Mouse (Mus musculus) adrenal gland, postnatal 25 days (tissue): ENCODE measurements around the gene Kdm7a. TPM values are rescaled to one million over a fixed set of nuclear protein-coding genes. Genes with fewer than 3 reads are reported as not detected.

Experiments used
- DNase-seq: peaks from one replicate; pipeline ENCODE4 v3.0.0; 2021; ENCODE audit warnings: mixed read lengths
- long read RNA-seq: library from polyadenylated mRNA; stranded (forward); transcript quantifications from one replicate; pipeline ENCODE4 v2.0.0, GENCODE M21; 2021
- total RNA-seq: library from RNA; stranded (reverse); gene quantifications from 2 replicates; pipeline ENCODE4 v1.2.3, GENCODE M21; 2021

Gene Kdm7a
- 19.6 and 23.4 TPM in 2 replicates for total RNA-seq
- long read RNA-seq, full-length matches to known transcripts: 4 of 15 reads
- long read RNA-seq, partial matches to known transcripts: 1 of 15 reads
- long read RNA-seq, other reads (novel, unspliced or antisense): 10 of 15 reads

GRCm38 (mm10) chr6:39206581-39207461, at the start of gene Kdm7a:
TSS of gene Kdm7a (minus strand) at chr6:39206789.
- peak; percentile 87 for DNase-seq

- DNase-seq: no peak
Measured at GRCm38 (mm10) chr6:39255271-39255670, 48.7 kb upstream of the Kdm7a start.

DNA sequence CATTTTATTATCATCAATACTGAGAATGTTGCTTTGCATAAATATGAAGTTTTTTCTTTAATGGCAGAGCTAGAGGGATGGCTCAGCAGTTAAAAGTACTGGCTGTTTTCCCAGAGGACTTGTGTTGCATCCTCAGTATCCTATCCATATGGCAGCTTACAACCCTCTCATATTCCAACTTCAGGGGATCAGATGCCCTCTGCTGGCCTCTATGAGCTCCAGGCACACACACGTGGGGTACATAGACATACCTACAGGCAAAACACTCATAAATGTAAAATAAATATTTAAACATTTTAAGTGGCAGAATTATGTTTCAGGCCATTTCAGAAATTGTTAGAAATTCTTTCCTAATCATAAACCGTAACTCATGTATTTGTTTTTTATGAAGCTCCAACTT, 43.5 kb upstream of the Kdm7a start:
- DNase-seq: no peak

DNA sequence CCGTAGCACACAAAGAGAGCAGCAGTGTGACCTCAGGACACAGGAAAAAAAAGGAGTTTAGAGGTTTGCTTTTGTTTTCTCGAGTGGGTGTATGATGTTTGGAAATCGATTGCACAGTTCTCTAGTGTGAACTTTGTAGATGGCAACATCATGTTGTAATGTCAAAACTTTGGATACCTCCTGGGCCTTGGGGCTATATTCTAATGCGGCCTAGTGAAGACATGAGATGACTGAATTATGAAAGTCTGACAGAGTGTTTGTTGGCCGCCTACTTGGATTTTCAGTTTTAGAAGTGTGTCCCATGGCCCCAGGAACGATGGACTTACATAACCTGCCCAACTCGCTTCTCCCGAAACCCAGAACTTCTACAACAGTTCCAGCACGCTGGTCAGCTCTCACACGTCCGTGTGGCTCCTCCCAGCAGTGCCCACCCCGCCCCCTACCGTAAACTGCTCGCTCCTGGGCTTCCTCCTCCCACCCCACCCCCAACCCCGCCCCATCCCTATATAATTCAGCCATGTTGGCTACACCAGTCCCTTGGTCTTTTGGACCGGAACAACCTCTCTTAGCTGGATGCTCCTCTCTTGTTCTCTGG, 42.7 kb upstream of the Kdm7a start:
- no peak for DNase-seq

DNA sequence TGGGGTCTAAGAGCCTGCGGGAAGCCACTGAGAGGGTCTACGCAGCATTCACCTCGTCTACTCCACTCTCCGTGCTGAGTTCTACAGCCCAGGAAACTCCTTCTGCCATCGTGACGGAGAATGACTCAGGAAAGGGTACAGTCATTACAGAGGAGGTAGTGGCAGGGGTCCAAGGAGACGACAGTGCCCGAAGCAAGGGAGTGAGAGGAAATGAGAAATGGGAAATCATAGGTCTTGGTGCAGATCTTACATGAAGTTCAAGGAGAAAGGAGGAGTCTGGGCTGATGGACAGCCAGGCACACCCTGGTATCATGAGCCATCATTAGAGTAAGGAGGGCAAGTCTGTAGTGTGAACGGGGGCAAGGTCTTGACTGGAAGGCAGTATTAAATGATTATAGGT, 37.5 kb upstream of the Kdm7a start:
- peak; percentile 72 for DNase-seq

DNA sequence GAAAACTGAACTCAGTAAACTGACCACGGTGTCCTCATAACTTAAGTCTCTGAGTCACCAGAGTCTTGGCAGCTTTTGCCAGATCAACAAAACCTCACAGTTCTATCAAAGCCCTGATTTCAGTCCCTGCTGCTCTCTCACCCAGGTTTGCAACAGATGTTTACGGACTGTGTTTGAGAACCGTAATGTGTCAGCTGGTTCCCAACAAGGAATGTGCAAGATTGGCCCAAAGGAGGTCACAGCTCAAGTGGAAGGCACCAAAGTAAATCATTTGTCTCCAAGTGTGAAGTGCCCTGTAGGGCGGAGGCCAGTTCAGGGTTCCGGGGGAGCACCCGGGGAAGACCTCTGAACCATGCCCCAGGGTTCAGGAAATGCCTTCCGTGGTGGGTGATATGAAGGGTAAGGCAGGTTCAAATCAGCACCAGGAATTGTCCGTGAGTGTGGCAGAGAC, 36.9 kb upstream of the Kdm7a start:
- DNase-seq: no peak

DNA sequence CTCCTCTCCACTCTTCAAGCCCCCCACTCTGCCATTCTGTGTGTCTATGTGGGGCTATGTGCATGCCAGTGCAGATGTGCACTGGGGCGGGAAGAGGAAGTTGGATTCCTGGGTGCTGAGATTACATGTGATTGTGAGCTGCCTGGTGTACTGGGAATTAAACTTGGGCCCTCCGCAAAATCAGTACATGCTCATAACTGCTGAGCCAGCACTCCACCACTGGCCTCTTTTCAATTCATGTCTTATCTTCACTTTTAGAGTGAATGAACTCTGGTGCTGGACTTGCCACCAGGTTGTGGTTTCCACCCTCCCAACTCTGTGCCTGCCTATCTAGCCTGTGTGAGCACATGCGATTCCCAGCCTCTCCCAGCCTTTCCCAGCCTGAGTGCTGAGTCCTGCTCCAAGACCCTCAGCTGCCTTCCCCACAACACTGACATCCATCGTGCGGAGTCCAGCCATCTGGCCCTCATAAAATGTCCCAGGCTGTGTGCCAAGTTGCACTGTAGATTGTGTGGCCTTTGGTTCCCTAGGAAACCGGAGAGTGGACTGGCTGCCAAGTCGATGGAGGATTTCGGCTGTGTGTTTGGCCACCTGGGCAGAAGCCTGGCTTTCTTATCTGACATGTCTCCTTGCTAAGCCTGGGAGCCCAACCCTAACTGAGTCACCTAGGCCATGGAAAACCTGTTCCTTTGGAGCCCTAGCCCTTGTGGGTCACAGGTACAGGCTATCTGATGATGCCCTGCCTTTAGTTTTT, 36.3 kb upstream of the Kdm7a start:
- DNase-seq: peak; percentile 70

DNA sequence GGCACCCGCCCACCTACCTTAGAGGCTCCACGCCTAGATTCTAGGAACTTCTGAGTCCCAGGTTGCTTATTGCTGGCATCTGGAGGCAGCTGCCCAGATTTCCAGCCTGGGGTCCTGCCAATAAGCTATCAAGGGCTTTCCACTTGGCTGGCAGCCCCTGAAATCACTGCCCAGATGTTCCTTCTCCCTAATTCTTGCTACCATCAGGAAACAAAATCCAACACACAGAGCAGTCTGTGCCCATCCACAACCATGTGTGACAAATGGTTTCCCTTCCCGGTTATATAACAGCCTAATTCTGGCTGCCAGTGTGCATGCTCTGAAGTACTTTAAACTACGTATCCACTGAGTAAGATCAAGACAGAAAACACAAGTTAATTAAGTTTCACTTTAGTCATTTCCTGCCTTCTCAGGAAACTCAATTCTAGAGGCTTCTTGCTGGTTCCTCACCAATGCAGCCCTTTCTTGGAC, 34.9 kb upstream of the Kdm7a start:
- DNase-seq: peak; percentile 26

- DNase-seq: no peak
Measured at GRCm38 (mm10) chr6:39240956-39241355, 34.4 kb upstream of the Kdm7a start.

GRCm38 (mm10) chr6:39237887-39238286, 31.3 kb upstream of the Kdm7a start:
- no peak for DNase-seq

GRCm38 (mm10) chr6:39232617-39233016, 26.0 kb upstream of the Kdm7a start:
- no peak for DNase-seq

- DNase-seq: no peak
Measured at GRCm38 (mm10) chr6:39230664-39231063, 24.1 kb upstream of the Kdm7a start.

- DNase-seq: no peak
Measured at GRCm38 (mm10) chr6:39226610-39226955, 20.0 kb upstream of the Kdm7a start.

GRCm38 (mm10) chr6:39225876-39226609, 19.5 kb upstream of the Kdm7a start:
- no peak for DNase-seq

DNA sequence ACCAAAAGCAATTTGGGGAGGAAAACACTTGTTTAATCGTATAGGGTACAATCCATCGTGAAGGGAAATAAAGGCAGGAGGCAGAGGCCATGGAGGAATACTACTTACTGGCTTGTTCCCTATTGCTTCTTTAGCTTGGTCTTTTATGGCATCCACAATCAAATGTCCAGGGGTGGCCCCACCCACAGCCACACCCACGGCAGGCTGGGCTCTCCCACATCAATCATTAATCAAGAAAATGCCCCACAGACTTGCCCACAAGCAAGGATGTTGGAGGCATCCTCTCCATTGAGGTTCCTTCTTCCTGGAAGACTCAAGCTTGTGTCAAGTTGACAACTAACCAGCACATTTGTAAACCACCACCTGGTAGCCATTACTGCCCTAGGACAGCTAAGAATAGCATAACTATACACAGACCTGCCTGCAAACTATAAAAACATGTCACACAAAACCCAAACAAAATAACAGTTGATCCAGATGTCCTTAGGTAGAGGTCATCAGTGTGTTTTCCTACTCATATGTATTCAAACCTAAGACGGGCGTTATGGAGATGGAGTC, 16.8 kb upstream of the Kdm7a start:
- DNase-seq: no peak

DNA sequence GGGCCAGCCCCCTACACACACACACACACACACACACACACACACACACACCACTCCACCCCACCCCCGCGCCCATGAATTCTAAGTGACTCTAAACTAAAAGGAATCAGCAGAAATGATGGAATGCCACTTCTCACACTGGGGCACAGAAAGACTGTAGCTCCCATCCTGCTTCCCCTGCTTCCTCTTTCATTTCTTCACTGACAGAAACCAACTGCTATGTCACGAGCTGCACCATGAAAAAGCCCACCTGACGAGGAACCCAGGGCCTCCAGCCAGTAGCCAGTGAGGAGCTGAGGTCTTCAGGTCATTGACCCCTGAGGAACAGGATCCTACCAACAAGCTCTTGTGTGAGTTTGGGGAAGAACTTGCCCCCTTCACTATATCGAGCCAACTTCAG, 15.9 kb upstream of the Kdm7a start:
- no peak for DNase-seq

GRCm38 (mm10) chr6:39217961-39218360, 11.4 kb upstream of the Kdm7a start:
- no peak for DNase-seq

DNA sequence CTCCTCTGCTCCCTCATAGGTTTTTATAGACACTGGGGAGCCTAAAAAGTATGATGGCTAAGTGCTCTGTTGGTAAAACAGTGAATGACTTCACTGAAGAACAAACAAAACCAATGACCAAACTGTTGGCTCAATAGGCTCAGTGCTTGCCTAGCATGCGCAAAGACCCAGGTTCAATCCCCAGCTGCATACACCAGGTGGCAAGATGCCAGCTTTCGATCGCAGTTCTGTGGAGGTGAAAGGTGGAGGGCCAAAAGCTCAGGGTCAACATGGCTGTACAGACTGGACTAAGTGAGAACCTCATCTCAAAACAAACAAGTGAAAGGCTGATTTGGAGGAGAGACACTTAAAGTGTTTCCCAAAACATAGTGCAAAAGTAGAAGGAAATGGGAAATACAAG, 10.5 kb upstream of the Kdm7a start:
- no peak for DNase-seq

DNA sequence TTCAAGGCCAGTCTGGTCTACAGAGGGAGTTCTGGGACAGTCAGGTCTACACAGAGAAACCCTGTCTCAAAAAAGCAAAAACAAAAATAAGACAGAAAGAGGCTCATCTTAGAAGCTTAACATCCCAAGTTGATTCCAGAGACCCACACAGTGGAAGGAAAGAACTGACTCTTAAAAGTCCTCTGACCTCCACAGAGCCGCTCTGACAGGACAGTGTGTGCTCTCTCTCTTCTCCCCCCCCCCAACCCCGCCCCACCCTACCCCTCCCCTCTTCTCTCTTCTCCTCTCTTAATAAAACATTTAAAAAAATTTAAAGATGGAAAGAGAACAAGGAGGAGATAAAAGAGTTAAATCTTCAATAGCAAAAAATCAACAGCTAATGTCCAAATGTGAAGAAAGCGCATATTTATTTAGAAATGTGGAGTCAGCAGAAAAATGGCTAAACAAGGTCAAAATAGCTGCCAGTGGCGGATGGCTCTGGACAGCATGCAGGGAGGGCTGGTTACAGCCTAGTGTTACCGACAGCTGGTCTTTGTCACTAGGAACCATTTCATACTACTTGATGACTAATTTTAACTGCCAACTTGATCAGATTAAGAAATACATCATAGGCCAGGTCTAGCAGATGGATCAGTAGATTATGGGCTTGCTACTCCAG, 8.5 kb upstream of the Kdm7a start:
- DNase-seq: no peak

DNA sequence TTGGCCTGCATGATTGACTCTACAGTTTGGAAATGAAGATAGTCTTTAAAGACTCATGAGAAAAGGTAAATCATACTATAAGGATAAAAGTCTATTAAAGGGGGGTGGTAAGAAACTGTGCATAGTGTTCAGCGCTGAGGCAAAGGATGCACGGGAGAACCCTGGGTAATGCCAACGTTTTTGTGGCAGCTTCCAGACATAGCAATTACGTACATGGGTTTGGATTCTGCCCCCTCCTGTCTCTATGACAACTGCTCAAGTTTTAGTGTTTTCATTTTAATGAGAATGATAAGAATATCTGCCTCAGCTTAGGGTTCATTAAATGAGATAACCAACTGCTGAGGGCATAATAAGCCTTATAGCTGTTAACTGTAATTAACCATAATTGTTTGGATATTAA, 3.1 kb upstream of the Kdm7a start:
- no peak for DNase-seq

- DNase-seq: no peak
Measured at GRCm38 (mm10) chr6:39208181-39208580, 1.6 kb upstream of the Kdm7a start.
